Mouse (Mus musculus) stomach, embryonic 14.5 days (tissue): ENCODE data around the gene Ascc3. TPM values are rescaled to one million over a fixed set of nuclear protein-coding genes. Genes with fewer than 3 reads are reported as not detected.

Source experiments
- ATAC-seq: fragments of 200-750 bp; cut with Nextera tagmentation; 2 replicates; pipeline ENCODE4 v1.8.0; 2017; ENCODE audit warnings: low read depth, moderate TSS enrichment; ENCODE audit not compliant: insufficient number of reproducible peaks, insufficient read depth, low FRiP score
- H3K27ac ChIP-seq: fragments of 300-500 bp; sonication (generic); 2 replicates; pipeline ENCODE4 v1.5.1; 2014; ENCODE audit warnings: mild to moderate bottlenecking, low read length, moderate library complexity, mixed read lengths
- H3K27me3 ChIP-seq: fragments of 300-500 bp; sonication (generic); 2 replicates; pipeline ENCODE4 v1.6.1; 2014; ENCODE audit warnings: low read length, control low read depth, mixed read lengths; ENCODE audit not compliant: control insufficient read depth, insufficient read depth
- H3K36me3 ChIP-seq: fragments of 300-500 bp; sonication (generic); 2 replicates; pipeline ENCODE4 v1.6.1; 2014; ENCODE audit warnings: mild to moderate bottlenecking, control low read depth, low read length, moderate library complexity, mixed read lengths; ENCODE audit not compliant: control insufficient read depth, insufficient read depth
- H3K4me1 ChIP-seq: fragments of 300-500 bp; sonication (generic); 2 replicates; pipeline ENCODE4 v1.6.1; 2014; ENCODE audit warnings: low read length, control low read depth, mixed read lengths; ENCODE audit not compliant: control insufficient read depth, insufficient read depth
- H3K4me2 ChIP-seq: fragments of 300-500 bp; sonication (generic); replicated peaks from 2 replicates; pipeline ENCODE4 v1.6.1; 2014; ENCODE audit warnings: low read depth, low read length, control low read depth
- H3K4me3 ChIP-seq: fragments of 300-500 bp; sonication (generic); 2 replicates; pipeline ENCODE4 v1.5.1; 2014; ENCODE audit warnings: low read depth, low read length, control low read depth
- H3K9ac ChIP-seq: fragments of 300-500 bp; sonication (generic); replicated peaks from 2 replicates; pipeline ENCODE4 v1.6.1; 2014; ENCODE audit warnings: low read depth, mild to moderate bottlenecking, control low read depth, low read length, moderate library complexity, mixed read lengths
- H3K9me3 ChIP-seq: fragments of 300-500 bp; sonication (generic); 2 replicates; pipeline ENCODE4 v1.6.1; 2016; ENCODE audit warnings: low read depth, low read length, control low read depth; ENCODE audit not compliant: control insufficient read depth
- WGBS: fragments of 180-500 bp; shearing (Covaris S2); extraction: QIAGEN DNeasy Blood & Tissue Kit; methylation state at CpG from one replicate; pipeline ENCODE4 v1.1.7; 2014; 5-methylcytosine and 5-hydroxymethylcytosine counted together
- polyA plus RNA-seq: library from polyadenylated mRNA; unstranded; fragments of >200 nt; fragmentation: Nextera tagmentation; extraction: Ambion mirVana; gene quantifications from 2 replicates; pipeline ENCODE4 v1.2.1, GENCODE M21; 2014

The Ascc3 gene
- polyA plus RNA-seq, 1 experiment from 2014 or later = 39.1 TPM

DNA sequence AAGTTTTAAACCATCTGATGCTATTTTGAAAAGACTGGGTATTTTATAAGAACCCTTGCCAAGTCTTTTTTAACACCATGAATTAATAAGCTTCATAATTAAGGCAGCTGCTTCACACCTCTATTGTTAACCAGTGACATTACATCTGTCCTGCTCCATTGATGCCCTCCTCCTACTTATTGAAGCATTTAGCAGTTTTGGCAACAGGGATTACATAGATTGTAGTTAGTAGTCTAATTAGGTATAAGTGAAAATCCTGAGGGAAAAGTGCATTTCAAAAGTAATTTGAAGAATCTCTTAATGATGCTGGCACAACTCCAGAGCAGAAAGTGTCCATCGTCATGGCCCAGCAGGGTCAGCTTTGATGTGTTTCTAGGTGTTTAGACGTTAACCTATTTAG is 180.3 kb downstream of the Ascc3 start:
- Histone ChIP-seq H3K4me3 (no peak overlapping the region), H3K27me3 (no peaks in the 10 kb centered on the region), H3K9me3 (no peaks in the 10 kb centered on the region), H3K4me2 (no peak overlapping the region), H3K27ac (no peak overlapping the region), H3K4me1 (no peaks in the 10 kb centered on the region), H3K36me3 (no peaks in the 10 kb centered on the region), H3K9ac (no peak overlapping the region)
- no peak for ATAC-seq
- WGBS = 72% methylated on average over 2 of the region's 2 CpGs

DNA sequence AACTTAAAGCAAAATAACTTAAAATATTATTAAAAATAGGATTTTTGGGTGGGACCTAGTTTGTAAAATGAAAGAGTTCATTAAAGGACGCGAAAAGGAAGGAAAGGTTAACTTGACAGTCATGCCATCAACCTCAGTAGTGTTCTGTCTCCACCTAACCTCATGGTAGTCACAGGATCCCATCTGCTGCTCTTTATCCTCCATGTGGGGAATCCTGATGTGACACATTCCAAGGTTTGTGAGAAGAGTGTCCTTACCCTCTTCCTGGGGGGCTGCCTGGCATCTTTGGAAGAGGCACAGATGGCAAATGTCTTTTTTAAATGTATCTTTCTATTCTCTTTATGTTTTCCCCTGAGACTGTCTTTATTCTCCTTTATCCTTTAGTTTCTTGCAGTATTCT is 181.4 kb downstream of the Ascc3 start:
- WGBS = 87% methylated on average over 2 of the region's 2 CpGs
- H3K36me3 ChIP-seq = no peaks in the 10 kb centered on the region
- H3K9ac ChIP-seq = no peak overlapping the region
- H3K4me3 ChIP-seq = no peak overlapping the region
- H3K4me2 ChIP-seq = no peak overlapping the region
- H3K4me1 ChIP-seq = no peaks in the 10 kb centered on the region
- no peak overlapping the region for H3K27ac ChIP-seq
- H3K27me3 ChIP-seq = no peaks in the 10 kb centered on the region
- H3K9me3 ChIP-seq = no peaks in the 10 kb centered on the region
- ATAC-seq = no peak

DNA sequence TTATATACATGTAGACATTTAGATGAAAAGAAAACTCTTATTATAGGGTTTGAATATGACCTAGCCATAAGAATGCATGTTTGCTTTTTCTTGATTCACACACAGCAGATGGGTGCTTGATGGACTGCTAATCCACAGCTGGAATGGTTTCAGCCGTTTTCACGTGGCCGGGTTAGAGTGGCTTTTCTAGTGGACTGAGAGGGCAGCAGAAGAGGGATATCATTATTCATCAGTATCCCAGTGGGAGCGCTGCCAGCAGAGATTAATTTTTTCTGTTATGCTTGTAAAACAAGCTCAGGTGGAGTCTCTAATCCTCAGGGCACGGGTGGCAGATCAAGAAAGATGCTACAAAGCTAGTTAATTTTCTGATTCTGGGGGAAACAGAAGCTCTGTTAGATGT is 200.4 kb downstream of the Ascc3 start:
- Histone ChIP-seq H3K4me2 (no peak overlapping the region), H3K27ac (no peak overlapping the region), H3K9ac (no peak overlapping the region), H3K27me3 (no peaks in the 10 kb centered on the region), H3K36me3 (no peaks in the 10 kb centered on the region), H3K4me1 (no peaks in the 10 kb centered on the region), H3K9me3 (no peaks in the 10 kb centered on the region), H3K4me3 (no peak overlapping the region)
- ATAC-seq = no peak
- WGBS = 44% methylated on average over 5 of the region's 5 CpGs

DNA sequence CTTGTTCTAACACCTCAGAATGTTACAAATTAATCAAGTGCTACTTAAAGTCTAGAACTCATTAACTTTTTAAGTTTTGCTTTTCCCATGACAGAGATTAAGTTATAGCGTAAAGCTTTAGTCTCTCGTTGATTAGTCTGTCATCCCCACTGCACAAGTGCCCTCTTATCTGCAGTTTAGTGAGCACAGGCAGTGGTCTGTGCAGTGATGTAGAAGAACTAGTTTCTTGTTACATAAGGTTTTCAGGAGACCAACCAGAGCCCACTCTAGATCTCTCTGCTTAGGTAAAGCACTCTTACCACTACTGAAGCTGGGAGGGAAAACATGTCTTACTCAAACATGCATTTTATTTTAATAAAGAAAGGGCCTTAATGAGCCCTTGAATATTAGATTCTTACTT is 209.1 kb downstream of the Ascc3 start:
- H3K27me3 ChIP-seq = no peaks in the 10 kb centered on the region
- H3K9me3 ChIP-seq = no peaks in the 10 kb centered on the region
- H3K9ac ChIP-seq = no peak overlapping the region
- no peak overlapping the region for H3K4me2 ChIP-seq
- H3K4me3 ChIP-seq = no peak overlapping the region
- no peak overlapping the region for H3K27ac ChIP-seq
- no peaks in the 10 kb centered on the region for H3K36me3 ChIP-seq
- WGBS = 41% methylated on average over 2 of the region's 2 CpGs
- no peaks in the 10 kb centered on the region for H3K4me1 ChIP-seq
- no peak for ATAC-seq

DNA sequence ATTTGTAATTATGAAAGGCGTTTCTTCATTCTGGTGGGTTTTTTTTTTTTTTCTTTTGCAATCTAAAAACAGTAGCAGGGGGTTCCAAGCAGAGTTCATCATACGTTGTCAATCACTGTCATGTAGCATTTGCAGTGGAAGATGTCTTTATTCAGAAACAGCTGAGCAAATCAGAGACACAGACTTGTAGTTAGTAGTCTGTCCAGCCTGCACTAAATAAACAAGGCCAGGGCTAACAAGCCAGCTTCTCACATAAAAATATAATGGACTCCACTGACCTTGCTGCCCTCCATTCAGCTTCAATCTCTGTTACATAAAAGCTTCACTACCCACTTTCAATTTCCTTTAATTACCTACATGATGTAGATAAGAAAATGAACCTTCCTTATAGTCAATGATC is 209.9 kb downstream of the Ascc3 start:
- H3K9ac ChIP-seq = no peak overlapping the region
- no peaks in the 10 kb centered on the region for H3K36me3 ChIP-seq
- H3K4me1 ChIP-seq = no peaks in the 10 kb centered on the region
- H3K9me3 ChIP-seq = no peaks in the 10 kb centered on the region
- no peak overlapping the region for H3K4me2 ChIP-seq
- H3K27me3 ChIP-seq = no peaks in the 10 kb centered on the region
- 54% methylated on average over 2 of the region's 2 CpGs for WGBS
- no peak overlapping the region for H3K27ac ChIP-seq
- H3K4me3 ChIP-seq = no peak overlapping the region
- ATAC-seq = no peak

DNA sequence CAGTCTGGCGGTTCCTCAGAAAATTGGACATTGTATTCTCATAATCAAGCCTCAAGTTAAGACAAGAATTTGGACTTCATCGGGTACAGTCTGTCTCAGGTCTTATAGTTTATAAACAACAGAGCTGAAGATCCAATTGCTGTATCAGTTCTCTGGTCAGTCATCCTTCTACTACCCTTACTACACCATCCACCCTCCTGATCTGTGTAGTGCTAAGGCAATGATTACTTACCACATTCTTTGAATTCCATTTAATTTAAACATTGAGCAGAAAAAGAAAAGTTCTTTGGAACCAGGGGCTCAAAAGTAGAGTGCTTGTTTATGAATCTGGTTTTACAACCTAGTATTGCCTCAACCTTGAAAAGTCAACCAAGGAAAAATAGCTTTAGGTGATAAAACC is 213.7 kb downstream of the Ascc3 start:
- H3K9ac ChIP-seq = no peak overlapping the region
- H3K36me3 ChIP-seq = no peaks in the 10 kb centered on the region
- H3K9me3 ChIP-seq = no peaks in the 10 kb centered on the region
- ATAC-seq = no peak
- WGBS = 65% methylated on average over 2 of the region's 2 CpGs
- H3K27me3 ChIP-seq = no peaks in the 10 kb centered on the region
- H3K4me1 ChIP-seq = no peaks in the 10 kb centered on the region
- no peak overlapping the region for H3K4me3 ChIP-seq
- no peak overlapping the region for H3K27ac ChIP-seq
- H3K4me2 ChIP-seq = no peak overlapping the region

DNA sequence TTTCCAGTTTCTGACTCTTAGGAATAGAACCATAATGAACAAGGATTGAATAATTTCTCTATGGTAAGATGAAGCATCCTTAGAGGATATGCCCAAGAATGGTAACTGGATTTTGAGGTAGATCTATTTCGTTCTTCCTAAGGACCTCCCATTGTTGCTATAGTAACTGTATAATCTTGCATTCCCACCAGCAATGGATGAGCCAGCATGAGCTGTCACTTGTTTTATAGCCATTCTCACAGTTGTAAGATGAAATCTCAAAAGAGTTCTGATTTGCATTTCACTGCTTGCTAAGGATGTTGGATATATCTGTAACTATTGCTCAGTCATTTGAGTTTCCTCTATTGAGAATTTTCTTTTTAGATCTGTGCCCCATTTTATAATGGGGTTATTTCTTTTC is 229.9 kb downstream of the Ascc3 start:
- Histone ChIP-seq H3K4me3 (no peak overlapping the region), H3K4me1 (no peaks in the 10 kb centered on the region), H3K27ac (no peak overlapping the region), H3K4me2 (no peak overlapping the region), H3K9ac (no peak overlapping the region), H3K36me3 (no peaks in the 10 kb centered on the region), H3K27me3 (no peaks in the 10 kb centered on the region), H3K9me3 (no peaks in the 10 kb centered on the region)
- WGBS = 78% methylated on average over 1 of the region's 1 CpGs
- no peak for ATAC-seq

DNA sequence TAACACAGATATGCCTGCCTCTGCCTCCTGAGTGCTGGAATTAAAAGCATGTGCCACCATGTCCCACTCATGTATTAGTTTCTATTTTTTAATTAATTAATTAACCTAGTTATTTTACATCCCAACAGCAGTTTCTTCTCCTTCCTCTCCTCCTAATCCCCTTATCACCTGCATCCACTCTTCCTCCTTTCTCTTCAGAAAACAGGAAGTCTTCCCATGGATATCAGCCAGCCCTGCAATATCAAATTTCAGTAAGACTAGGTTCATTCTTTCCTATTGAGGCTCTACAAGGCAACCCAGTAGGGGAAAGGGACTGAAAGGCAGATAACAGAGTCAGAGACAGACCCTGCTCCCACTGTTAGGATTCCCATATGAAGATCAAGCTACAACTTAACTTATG is 234.4 kb downstream of the Ascc3 start:
- H3K4me3 ChIP-seq = no peak overlapping the region
- no peak for ATAC-seq
- H3K27me3 ChIP-seq = no peaks in the 10 kb centered on the region
- no peak overlapping the region for H3K4me2 ChIP-seq
- H3K36me3 ChIP-seq = no peaks in the 10 kb centered on the region; the same call in 1 of the 2 replicates
- H3K4me1 ChIP-seq = no peaks in the 10 kb centered on the region
- no peaks in the 10 kb centered on the region for H3K9me3 ChIP-seq
- no peak overlapping the region for H3K9ac ChIP-seq
- no peak overlapping the region for H3K27ac ChIP-seq

DNA sequence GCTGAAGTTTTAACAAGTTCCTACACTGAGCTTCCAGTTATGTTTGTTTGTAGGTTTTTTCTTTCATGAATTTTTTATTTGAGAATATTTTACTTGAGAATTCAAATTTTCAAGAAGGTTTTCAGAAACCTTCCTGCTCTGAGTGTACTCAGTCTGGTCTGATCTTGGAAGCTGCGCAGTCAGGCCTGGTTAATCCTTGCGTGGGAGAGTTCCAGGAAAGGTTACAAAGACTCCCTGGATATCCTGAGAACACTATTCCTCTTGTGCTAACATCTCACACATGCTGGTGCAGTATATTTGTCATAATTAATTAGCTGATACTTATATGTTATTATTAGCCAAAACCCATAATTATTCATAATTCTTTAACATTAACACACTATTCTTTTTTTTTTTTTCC is 242.1 kb downstream of the Ascc3 start:
- 78% methylated on average over 2 of the region's 2 CpGs for WGBS
- no peak overlapping the region for H3K27ac ChIP-seq
- H3K27me3 ChIP-seq = no peaks in the 10 kb centered on the region
- H3K4me1 ChIP-seq = no peaks in the 10 kb centered on the region
- ATAC-seq = no peak
- H3K9me3 ChIP-seq = no peaks in the 10 kb centered on the region
- no peak overlapping the region for H3K9ac ChIP-seq
- H3K4me3 ChIP-seq = no peak overlapping the region
- no peaks in the 10 kb centered on the region; the same call in 1 of the 2 replicates for H3K36me3 ChIP-seq
- no peak overlapping the region for H3K4me2 ChIP-seq
